Mouse (Mus musculus) liver, embryonic 14.5 days (tissue): Measurements from ENCODE around the gene Fem1b.

Experiments used
- CTCF ChIP-seq: IDR thresholded peaks from 2 replicates; pipeline ENCODE4 v1.5.1; 2016; ENCODE audit warnings: antibody characterized with exemption, low read depth, control low read depth
- EP300 ChIP-seq: IDR thresholded peaks from 2 replicates; pipeline ENCODE4 v1.6.1; 2016; ENCODE audit warnings: antibody characterized with exemption, low read depth

GRCm38 (mm10) chr9:62746646-62747045 lies 65.1 kb downstream of the Fem1b start:
- no peak for TF ChIP-seq CTCF
- no peak for TF ChIP-seq EP300
